Mouse (Mus musculus) testis, postnatal 10 days (tissue): ENCODE measurements around the gene Maats1.

Experiments
- DNase-seq: peaks from one replicate; pipeline ENCODE4 v3.0.0; 2021; ENCODE audit warnings: low spot score

The Maats1 gene

GRCm38 (mm10) chr16:38294685-38295348 is 47.1 kb downstream of the Maats1 start, which contains the start of gene Nr1i2:
Gene Nr1i2 (minus strand): TSS chr16:38294824.
- DNase-seq, result no peak

DNA sequence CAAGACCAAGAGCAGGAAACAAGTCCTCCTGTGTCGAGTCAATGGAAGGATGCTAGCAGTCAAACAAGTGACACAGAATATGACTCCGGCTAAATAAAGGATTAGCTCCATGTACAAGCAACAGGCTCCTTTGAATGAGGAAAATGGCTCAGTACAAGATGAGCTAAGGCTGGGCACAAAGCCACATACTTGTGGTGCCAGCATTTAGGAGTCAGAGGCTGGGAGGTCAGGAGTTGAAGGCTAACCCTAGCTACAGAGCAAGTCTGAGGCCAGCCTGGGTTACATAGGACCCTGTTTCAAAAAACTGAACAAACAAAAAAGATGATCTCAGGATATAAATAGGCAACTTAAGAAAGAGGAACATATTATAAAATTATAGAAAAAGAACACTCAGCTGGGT is 51.8 kb downstream of the Maats1 start:
- DNase-seq, result no peak

DNA sequence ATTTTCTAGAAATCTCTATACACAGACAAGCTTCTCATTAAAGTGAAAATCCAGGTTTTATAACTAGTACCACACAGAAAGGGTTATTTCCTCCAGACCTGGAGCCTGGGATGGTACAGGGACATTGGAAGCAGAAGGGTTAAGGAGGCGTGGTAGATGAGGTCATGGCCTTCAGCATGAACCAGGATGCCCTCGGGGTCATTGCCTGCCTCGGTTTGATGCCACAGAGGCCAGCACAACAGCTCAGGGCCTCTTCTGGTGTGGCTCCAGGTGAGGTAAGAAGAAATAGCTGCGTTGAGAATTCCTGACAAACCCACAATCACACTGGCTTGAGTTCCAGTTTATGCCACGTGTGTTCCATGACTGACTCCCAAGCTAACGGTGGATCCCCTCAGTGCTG is 53.1 kb downstream of the Maats1 start:
- no peak for DNase-seq

DNA sequence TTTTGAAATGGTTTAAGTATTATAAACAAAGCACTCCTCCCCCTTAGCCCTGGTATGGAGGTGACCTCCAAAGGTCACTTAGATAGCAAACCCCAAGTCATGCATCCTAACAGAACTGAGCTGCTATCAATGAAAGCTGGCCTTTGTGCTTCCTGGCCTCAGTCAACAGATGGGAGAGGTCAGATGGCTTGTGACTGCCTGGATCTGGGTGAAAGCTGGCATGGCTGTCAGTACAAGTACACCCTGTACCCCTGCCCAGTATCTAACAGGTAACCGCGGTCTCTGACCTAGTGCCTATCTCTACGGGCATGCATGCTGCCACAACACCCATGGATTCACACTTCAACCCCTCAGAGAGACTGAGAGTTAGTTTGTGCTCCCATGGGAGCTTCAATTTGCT is 54.2 kb downstream of the Maats1 start:
- DNase-seq, result no peak

DNA sequence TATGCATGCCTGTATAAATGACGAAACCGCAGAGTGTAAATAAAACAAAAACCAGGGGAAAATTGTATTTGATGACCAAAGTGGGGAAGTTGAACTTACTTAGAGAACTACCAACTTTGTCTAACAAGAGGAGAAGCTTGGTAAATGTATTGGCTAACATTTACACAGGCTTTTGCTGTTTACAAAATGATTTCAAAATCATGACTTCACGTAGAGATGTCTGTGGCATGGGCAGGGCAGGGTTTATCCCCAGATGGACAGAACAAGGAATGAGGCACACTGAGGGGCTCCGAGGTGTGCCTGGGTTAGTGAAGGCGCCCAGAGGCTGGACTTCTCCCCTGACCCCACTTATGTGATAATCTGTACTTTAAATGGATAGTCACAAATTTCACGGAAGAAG is 54.6 kb downstream of the Maats1 start:
- no peak for DNase-seq

GRCm38 (mm10) chr16:38286541-38286940 is 55.4 kb downstream of the Maats1 start:
- peak; percentile 53 for DNase-seq

DNA sequence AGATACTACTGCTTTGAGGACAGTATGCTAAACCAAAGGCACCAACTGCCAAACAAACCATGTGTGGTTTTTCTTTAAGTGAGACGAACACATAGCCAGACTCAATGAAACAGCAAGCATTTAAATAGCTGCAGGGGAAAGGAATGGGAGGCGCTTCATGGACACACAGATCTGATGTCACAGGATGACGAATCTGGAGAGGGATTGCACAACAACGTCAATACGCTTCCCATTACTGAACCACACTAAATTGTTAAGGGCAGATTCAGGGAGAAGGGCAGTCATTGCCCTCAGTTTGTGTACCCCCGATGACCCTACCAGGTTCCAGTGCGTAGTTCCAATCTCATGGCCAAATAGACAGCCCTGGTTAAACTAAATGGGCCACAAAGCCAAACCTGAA is 56.1 kb downstream of the Maats1 start:
- no peak for DNase-seq

- DNase-seq, result no peak
Observed at GRCm38 (mm10) chr16:38283300-38283699, 58.6 kb downstream of the Maats1 start.

GRCm38 (mm10) chr16:38282559-38283160 is 59.3 kb downstream of the Maats1 start:
- DNase-seq, result no peak

DNA sequence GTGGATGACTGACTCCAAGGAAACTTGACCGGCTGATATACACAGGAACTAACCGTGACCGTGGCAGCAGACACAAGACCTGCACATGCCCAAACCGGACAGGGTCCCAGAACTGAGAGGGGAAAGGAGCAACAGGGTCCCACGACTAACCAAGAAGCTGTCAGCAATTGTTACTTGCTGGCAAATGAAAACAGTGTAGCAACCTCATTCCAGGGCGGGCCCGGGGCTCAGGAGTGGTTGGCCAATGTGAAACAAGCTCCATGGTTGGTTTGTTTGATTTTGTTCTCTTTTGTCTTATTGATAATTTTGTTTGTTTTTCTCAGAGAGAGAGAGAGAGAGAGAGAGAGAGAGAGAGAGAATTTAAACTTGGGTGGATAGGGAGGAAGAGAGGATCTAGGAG is 61.0 kb downstream of the Maats1 start:
- no peak for DNase-seq

- DNase-seq, result no peak
Observed at GRCm38 (mm10) chr16:38279794-38280193, 62.1 kb downstream of the Maats1 start.

GRCm38 (mm10) chr16:38274737-38275136 is 67.2 kb downstream of the Maats1 start:
- DNase-seq, result no peak

DNA sequence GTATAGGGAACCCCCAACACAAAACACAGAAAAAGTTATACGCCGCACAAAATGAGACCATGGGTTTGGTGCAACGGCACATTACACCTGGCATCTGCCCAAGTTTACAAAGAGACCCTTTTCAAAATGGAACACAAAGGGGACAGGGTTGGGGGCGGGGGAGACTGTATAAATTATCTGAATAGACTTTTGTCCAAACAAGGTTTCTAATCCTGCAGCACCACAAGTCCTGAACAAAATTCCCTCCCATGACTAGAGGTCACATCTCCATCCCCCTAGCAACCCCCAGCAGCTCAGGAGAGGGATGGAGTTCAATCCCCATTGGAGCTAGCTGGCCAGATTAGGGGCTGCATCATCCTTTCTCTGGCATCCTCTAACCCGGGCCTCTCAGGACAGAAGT is 69.5 kb downstream of the Maats1 start:
- DNase-seq, result no peak

DNA sequence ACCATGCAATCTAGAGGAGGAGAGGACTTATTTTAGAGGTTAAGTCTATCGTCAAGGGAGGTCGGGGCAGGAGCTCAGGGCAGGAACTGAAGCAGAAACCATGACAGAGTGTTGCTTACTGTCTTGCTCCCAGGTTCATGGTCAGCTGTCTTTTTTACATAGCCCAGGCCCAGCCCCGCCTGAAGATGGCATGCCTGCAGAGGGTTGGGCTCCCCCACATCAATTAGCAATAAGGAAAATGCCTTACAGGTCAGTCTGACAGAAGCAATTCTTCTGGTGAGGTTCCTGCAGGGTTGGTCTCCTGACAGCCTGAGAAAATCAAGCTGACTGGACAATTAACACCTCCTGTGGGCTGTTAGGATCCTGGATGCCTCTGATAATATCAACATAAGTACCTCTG is 70.3 kb downstream of the Maats1 start:
- no peak for DNase-seq

GRCm38 (mm10) chr16:38255927-38256326 is 86.0 kb downstream of the Maats1 start:
- no peak for DNase-seq

DNA sequence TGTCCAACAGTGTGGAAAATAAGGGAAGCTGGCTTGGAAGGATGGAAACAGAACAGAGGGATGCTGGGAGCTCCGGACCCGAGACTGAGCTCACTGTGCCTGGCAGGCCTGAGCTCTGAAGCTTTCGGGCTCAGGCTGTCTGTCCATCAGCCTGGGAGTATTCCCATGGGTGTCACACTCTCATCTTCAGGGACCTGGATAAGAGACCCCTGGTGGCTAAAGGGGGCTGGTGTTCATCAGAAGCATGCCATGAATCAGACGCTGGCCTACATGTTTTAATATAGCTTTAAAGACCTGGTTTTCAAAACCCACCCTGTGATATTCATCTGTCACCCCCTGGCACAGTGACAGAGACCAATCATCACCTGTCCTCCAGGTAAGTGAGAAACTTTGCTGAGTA is 86.8 kb downstream of the Maats1 start:
- DNase-seq, result no peak

DNA sequence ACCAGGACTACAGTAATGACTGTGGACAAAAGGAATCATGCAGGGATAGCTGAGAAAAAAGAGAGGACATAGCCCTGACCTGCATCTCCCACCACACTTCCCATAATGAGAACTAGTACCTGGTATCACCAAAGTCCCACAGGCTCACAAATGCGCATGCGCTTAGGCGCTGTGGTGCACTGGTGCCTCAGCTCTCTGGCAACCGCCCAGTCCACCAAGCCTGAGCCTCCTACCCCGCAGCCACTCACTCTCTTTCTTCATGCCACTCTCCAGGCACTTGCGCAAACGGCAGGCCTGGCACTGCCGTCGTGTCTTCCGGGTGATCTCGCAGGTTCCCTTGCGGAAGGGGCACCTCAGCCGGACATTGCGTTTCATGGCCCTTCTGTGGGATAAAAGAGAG is 87.9 kb downstream of the Maats1 start:
- no peak for DNase-seq

DNA sequence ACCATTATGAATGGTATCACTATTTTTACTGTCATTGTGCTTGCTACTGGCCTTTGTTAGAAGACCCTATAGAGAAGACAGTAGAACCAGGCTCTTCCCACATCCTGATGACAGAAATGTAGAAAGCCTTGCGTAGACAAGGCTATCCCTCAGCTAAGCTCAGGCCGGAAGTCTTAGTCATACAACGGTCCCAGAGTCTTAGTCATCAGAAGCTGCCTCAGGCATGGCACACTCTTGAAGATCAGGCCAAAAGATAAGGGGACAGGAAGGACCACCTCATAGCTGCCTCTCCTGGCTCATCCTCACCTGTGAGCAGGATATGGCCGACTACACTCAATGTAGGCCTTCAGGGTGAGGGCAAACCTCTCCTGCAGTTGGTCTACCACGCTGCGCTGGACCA is 91.5 kb downstream of the Maats1 start:
- no peak for DNase-seq

GRCm38 (mm10) chr16:38248331-38248961 is 93.5 kb downstream of the Maats1 start:
- DNase-seq, result no peak
